Mouse (Mus musculus): ENCODE measurements at regions not wholly inside any gene's neighbourhood (a gene's known extent, or its start where the extent isn't known, plus 50 kb on each side); places are given as distances from the start of the nearest gene placed in this dataset.

DNA sequence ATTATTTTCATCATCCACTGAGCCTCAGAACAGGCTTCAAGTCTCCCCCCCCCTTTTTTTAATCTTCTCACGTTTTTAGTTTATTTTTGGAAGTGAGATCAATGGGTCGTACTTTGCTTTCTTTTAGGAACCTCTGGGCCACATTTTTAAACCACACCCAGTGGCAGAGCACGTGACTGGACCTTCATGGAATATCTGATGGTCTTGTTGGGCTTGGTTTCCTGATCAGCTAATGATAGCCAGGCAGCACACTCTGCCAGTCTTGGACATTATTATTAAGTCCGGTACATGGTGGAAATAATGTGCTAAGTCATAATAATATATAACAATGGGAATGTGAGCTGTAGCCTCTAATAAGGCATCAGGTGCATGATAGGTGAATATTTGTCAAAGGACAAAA lies 138.0 kb upstream of the Klf4 start:
- H3K4me3 ChIP-seq, result no peak overlapping the region
- H3K4me1 ChIP-seq, result no peaks in the 10 kb centered on the region
- WGBS, result 80% methylated on average over 4 of the region's 4 CpGs
- H3K36me3 ChIP-seq, result no peaks in the 10 kb centered on the region
- no peak overlapping the region for H3K27ac ChIP-seq
- H3K9ac ChIP-seq, result no peak overlapping the region
- H3K27me3 ChIP-seq, result no peaks in the 10 kb centered on the region
- H3K4me2 ChIP-seq (replicated peaks), result no peak overlapping the region
- H3K9me3 ChIP-seq, result no peaks in the 10 kb centered on the region
- ATAC-seq (ENCODE audit: low FRiP score, low read depth), result no peak

DNA sequence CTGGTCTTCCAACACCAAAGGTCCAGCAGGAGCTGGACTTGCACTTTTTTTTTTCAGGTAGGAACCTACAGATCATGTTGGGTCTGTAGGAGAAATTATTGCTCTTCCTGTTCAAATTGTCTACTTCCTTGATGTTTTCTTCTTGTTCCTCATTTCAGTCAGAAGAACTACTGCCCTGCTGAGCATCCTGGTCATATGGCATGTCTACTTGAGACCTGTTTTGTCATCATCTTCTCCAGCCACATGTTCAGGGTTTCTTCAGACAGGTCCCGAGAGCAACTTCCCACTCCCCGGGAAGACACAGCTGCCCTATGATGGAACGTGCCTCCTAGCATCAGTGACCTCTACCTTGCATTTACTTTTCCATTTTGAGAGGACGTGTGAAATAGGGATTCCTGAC lies 132.6 kb upstream of the Klf4 start:
- no peak for ATAC-seq (ENCODE audit: low FRiP score, low read depth)
- no peak overlapping the region for H3K9ac ChIP-seq
- no peaks in the 10 kb centered on the region for H3K9me3 ChIP-seq
- no peaks in the 10 kb centered on the region for H3K4me1 ChIP-seq
- no peak overlapping the region for H3K27ac ChIP-seq
- no peak overlapping the region for H3K4me3 ChIP-seq
- H3K36me3 ChIP-seq, result no peaks in the 10 kb centered on the region
- H3K27me3 ChIP-seq, result no peaks in the 10 kb centered on the region
- WGBS, result 79% methylated on average over 4 of the region's 4 CpGs
- H3K4me2 ChIP-seq (replicated peaks), result no peak overlapping the region

DNA sequence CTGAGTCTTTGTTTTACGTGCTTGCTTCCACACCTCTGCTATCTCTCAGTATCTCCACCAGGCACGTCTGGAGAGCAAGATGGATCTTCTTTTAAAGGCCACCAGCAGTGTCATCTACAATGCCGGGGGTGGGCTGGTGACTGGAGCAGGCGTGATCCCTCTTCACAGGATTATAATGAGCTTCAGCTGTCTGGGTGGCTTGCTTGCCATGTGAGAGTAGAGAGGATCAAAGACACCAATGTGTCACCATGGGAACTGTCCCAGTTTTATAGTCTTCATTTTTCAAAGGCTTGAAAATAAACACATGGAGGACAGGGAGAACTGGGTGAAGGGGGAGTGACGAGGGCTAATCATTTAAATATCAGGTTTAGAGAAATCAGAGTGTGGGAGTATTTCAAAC lies 131.6 kb upstream of the Klf4 start:
- Histone ChIP-seq H3K4me2 (replicated peaks) (no peak overlapping the region), H3K9ac (no peak overlapping the region), H3K27ac (no peak overlapping the region), H3K4me1 (no peaks in the 10 kb centered on the region), H3K27me3 (no peaks in the 10 kb centered on the region), H3K9me3 (no peaks in the 10 kb centered on the region), H3K4me3 (no peak overlapping the region), H3K36me3 (no peaks in the 10 kb centered on the region)
- WGBS, result 15% methylated on average over 5 of the region's 5 CpGs
- ATAC-seq (ENCODE audit: low FRiP score, low read depth), result no peak

DNA sequence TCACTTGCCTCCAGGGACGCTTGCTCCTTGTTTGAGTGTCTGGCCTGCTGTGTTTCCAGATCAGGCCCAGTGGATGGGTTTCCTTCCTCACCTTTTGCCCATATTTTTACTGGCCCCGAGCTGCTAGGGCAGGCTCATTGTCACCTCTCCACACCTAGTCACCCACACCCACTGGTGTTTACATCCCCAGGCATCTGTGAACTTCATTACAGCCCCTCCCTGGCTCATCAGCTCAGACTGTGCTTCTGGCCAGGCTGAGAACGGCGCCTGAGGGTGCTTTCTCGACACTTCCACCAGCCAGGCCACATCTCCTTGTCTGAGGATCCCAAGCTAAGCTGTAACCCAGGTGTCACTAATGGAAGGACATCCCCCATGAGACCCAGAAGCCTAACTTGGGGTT lies 129.8 kb upstream of the Klf4 start:
- ATAC-seq (ENCODE audit: low FRiP score, low read depth), result no peak
- Histone ChIP-seq H3K27ac (no peak overlapping the region), H3K9ac (no peak overlapping the region), H3K9me3 (no peaks in the 10 kb centered on the region), H3K4me3 (no peak overlapping the region), H3K36me3 (no peaks in the 10 kb centered on the region), H3K27me3 (no peaks in the 10 kb centered on the region), H3K4me2 (replicated peaks) (no peak overlapping the region), H3K4me1 (no peaks in the 10 kb centered on the region)
- 43% methylated on average over 5 of the region's 5 CpGs for WGBS

DNA sequence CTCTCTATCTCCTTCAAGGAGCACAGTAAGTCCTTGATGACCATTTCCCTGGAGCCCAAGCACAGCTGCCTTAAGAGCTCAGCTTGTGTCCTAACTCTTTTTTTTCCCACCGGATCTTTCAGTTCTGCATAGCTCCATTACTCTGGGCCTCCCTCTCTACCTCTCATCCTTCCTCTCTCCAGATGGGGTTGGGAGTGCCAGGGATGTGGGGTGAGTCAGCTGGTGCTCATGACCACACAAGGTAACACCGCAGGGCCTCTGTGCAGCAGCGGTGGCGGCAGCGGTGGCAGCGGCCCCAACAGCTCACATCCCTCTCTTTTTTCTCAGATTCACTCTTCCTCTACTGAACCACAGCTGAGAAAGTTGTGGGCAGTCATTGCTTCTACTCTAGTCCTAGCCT lies 126.6 kb upstream of the Klf4 start:
- Histone ChIP-seq H3K4me1 (no peaks in the 10 kb centered on the region), H3K9ac (no peak overlapping the region), H3K4me3 (no peak overlapping the region), H3K27ac (no peak overlapping the region), H3K27me3 (peaks cover 6% of the 10 kb centered on the region; the same call in 1 of the 2 replicates), H3K9me3 (no peaks in the 10 kb centered on the region), H3K36me3 (no peaks in the 10 kb centered on the region), H3K4me2 (replicated peaks) (no peak overlapping the region)
- 94% methylated on average over 6 of the region's 6 CpGs for WGBS
- no peak for ATAC-seq (ENCODE audit: low FRiP score, low read depth)

DNA sequence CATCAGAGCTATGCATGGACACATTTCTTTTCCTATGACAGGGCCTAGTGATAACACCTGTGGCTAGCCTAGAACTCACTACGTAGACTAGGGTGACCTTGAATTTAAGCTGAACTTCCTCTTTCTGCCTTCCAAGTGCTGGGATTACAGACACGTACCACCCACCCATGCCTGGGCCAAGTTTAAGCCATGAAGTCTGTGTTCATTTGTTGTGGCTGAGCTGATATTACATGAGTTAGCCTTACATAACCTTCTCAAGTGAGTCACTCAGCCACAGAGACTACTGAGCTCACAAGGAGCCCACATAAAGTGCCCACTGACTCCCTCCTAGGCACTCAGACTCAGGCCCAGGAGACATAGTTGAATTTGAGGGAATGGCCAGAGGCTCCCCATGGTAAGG lies 123.1 kb upstream of the Klf4 start:
- no peak overlapping the region for H3K4me3 ChIP-seq
- H3K9ac ChIP-seq, result no peak overlapping the region
- no peaks in the 10 kb centered on the region for H3K36me3 ChIP-seq
- no peak overlapping the region for H3K4me2 ChIP-seq (replicated peaks)
- no peaks in the 10 kb centered on the region for H3K9me3 ChIP-seq
- H3K27ac ChIP-seq, result no peak overlapping the region
- WGBS, result 82% methylated on average over 2 of the region's 2 CpGs
- peaks cover 21% of the 10 kb centered on the region for H3K27me3 ChIP-seq
- H3K4me1 ChIP-seq, result peaks cover 18% of the 10 kb centered on the region
- no peak for ATAC-seq (ENCODE audit: low FRiP score, low read depth)

DNA sequence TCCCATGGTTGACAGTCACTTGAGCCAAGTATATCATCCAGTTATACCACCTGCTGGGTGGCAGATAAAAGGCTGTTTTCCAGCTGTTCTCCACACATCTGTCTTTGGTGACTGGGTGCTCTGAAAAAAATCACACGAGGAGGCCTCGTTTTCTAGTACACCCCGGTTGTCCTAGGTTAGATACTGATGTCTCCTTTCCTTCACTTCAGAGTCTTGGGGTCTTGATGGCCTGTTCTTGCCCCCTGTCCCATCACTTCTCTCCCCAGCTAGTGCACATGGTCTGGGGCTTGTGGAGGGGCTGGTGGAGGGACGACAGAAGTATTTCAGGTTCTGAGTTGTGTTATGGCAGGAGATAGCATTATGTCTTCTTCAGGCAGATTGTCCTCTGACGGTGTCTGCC lies 120.4 kb upstream of the Klf4 start:
- Histone ChIP-seq H3K27ac (no peak overlapping the region), H3K36me3 (no peaks in the 10 kb centered on the region), H3K4me3 (peak overlapping the region; percentile 50), H3K4me1 (peaks cover 42% of the 10 kb centered on the region), H3K4me2 (replicated peaks) (peak overlapping the region; percentile 68), H3K9ac (no peak overlapping the region), H3K9me3 (no peaks in the 10 kb centered on the region), H3K27me3 (peaks cover 24% of the 10 kb centered on the region)
- no peak for ATAC-seq (ENCODE audit: low FRiP score, low read depth)
- WGBS, result 74% methylated on average over 5 of the region's 5 CpGs

DNA sequence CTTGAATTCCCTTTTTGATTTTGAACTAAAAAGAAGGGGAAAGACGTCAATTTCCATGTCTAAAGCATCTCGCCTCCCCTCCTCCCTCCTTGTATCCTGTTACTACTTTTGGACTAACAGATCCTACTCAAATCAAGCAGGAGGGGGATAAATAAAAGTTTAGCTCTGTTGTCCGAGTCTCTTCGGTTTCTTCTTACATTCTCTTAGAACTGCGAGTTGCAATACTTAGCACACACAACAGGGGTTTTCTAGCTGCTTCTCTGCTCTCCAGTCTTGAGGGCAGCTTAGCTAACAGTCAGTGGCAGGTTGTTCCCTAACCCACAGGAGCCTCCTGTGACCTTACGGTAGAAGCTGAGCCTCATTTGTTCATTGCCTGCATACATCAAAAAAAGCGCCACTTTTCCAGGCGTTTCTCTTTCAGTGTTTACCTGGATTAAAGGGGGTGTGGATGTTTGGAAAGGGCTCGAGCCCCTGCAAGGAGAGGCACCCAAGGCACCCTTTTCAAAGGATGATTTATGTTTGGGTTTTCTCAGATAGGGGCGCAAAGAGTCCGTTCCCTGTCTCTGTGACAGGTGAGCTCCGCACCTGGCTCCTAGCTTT lies 119.6 kb upstream of the Klf4 start:
- ATAC-seq (ENCODE audit: low FRiP score, low read depth), result peak; percentile 6; the same call in 1 of the 2 replicates
- Histone ChIP-seq H3K4me2 (replicated peaks) (peak overlapping the region; percentile 68), H3K27ac (peak overlapping the region; percentile 95), H3K9ac (peak overlapping the region; percentile 67), H3K36me3 (no peaks in the 10 kb centered on the region), H3K4me3 (peak overlapping the region; percentile 50), H3K9me3 (no peaks in the 10 kb centered on the region), H3K4me1 (peaks cover 49% of the 10 kb centered on the region), H3K27me3 (peaks cover 24% of the 10 kb centered on the region)
- WGBS, result 9% methylated on average over 12 of the region's 12 CpGs

DNA sequence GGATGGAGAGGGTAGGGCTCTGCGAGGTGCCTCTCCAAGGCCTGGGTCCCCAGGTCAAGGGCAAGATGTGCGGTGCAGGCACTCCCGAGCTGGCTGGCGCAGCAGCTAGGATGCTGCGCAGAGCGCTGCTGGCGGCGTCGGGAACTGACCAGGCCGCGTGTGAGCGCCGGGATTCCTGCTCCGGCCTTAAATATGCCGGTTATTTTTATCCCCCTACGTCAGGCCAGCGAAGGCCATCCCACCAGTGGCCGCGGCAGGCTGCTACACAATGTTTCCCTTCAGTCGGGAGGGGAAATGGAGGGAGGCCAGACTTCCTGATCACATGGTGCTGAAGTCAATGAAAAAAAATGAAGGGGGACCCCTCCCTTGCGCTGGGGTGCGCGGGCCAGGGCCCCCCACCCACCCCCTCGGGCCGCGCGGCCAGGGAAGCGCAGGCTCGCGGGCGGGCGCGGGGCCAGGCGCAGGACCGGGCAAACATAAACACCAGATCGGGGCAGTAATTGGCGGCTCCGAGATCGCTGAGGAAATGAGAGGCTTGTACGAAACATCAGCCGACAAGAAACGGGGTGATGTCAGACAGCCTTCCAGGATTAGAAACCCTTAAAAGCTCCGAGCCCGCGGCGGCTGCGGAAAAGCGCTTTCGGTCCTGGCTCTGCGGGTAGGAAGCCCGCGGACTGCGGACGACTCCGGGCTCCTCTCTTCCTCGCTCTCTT lies 118.9 kb upstream of the Klf4 start:
- Histone ChIP-seq H3K36me3 (no peaks in the 10 kb centered on the region), H3K9me3 (no peaks in the 10 kb centered on the region), H3K27me3 (peaks cover 24% of the 10 kb centered on the region), H3K4me3 (peak overlapping the region; percentile 50), H3K4me2 (replicated peaks) (peak overlapping the region; percentile 68), H3K27ac (peak overlapping the region; percentile 95), H3K4me1 (peaks cover 54% of the 10 kb centered on the region), H3K9ac (peak overlapping the region; percentile 67)
- ATAC-seq (ENCODE audit: low FRiP score, low read depth), result peak; percentile 90
- under 1% methylated on average over 49 of the region's 56 CpGs for WGBS

DNA sequence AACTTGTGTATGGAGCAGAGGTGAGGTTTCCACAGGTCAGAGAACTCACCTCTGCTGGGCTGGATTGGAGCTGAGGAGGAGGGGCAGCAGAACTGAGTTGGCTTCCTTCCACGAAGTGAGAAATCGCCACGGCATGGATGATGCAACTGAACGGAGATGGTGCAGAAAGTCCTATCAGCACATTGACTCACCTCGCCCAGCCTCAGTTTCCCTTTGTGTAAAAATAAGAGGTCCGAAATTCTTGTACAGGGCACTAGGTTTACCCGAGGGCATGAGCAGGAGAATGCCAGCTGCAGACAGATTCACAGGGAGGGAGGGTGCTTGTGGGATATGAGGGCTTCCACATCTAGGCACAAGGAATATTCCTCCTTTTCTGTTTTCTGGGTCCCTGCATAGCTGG lies 117.9 kb upstream of the Klf4 start:
- WGBS, result 57% methylated on average over 7 of the region's 7 CpGs
- Histone ChIP-seq H3K4me3 (no peak overlapping the region), H3K27me3 (peaks cover 19% of the 10 kb centered on the region), H3K9me3 (no peaks in the 10 kb centered on the region), H3K9ac (0 out of 2 replicates have a peak overlapping the region, but pooled peaks have one; percentile 2), H3K27ac (peak overlapping the region; percentile 95), H3K4me1 (peaks cover 64% of the 10 kb centered on the region), H3K4me2 (replicated peaks) (peak overlapping the region; percentile 68), H3K36me3 (no peaks in the 10 kb centered on the region)
- no peak for ATAC-seq (ENCODE audit: low FRiP score, low read depth)

DNA sequence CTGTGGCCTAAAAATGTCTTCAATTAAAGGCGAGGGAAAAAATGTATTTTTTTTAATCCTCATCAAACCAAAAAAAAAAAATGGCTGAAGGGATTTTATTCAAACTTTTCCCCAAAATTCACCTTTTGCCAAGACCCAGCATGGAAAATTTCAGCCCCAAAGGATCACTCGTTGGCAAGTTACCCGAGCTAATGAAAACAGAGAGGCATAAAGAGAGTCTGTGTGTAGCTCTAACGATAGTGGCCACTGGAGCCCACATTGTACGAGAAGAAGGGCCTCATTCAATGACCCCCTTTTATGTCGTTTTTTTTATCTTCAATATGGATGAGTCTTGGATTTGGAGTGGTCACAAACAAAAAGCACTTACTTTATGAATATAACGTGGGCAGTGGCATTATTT lies 116.1 kb upstream of the Klf4 start:
- Histone ChIP-seq H3K9ac (no peak overlapping the region), H3K36me3 (no peaks in the 10 kb centered on the region)
- ATAC-seq (ENCODE audit: low FRiP score, low read depth), result no peak

DNA sequence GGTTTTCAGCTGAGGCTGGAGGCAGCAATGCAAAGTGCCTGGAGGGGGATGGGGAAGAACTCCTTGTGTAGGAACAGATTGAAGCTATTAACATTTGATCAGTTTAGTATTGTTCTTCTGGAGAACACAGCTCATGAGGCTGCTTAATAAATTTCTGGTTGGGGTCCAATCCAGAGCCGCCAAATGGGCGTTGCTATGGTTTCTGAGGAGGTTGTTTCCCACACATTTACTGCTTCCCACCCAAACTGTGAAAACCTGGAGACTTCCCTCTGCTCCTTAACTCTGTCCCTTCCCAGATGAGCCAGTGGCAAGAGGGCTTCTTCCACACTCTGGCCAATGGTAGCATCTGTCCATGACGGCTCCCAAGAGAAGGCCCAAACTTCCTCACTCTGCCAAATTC lies 113.2 kb upstream of the Klf4 start:
- 0 out of 2 replicates have a peak, but pooled peaks cover 3% of the 10 kb centered on the region for H3K27me3 ChIP-seq
- H3K36me3 ChIP-seq, result no peaks in the 10 kb centered on the region
- ATAC-seq (ENCODE audit: low FRiP score, low read depth), result peak; percentile 88
- H3K9me3 ChIP-seq, result no peaks in the 10 kb centered on the region
- no peak overlapping the region; the same call in 1 of the 2 replicates for H3K4me2 ChIP-seq (replicated peaks)
- H3K4me3 ChIP-seq, result no peak overlapping the region
- peaks cover 50% of the 10 kb centered on the region for H3K4me1 ChIP-seq
- 33% methylated on average over 3 of the region's 3 CpGs for WGBS
- peak overlapping the region; percentile 83 for H3K27ac ChIP-seq
- H3K9ac ChIP-seq, result no peak overlapping the region

More for the DNA sequence above, 116.1 kb upstream of the Klf4 start:
- H3K4me1 ChIP-seq, result peaks cover 67% of the 10 kb centered on the region
- H3K27ac ChIP-seq, result peak overlapping the region; percentile 69; the same call in 1 of the 2 replicates
- peaks cover 15% of the 10 kb centered on the region for H3K27me3 ChIP-seq
- no peaks in the 10 kb centered on the region for H3K9me3 ChIP-seq
- WGBS, result 43% methylated on average over 7 of the region's 7 CpGs
- no peak overlapping the region for H3K4me3 ChIP-seq
- H3K4me2 ChIP-seq (replicated peaks), result no peak overlapping the region

Measured in limb, embryonic 13.5 days (tissue).